Mouse (Mus musculus): ENCODE data around the gene Cyb561d2.
"Not testable (repeated sequence)": the region's sequence is repeated elsewhere in the genome, so short reads cannot be mapped to it uniquely, and the experiment has no call there.

The Cyb561d2 gene

GRCm38 (mm10) chr9:107571534-107572326, 29.7 kb upstream of the Cyb561d2 start:
- no peak for DNase-seq

DNA sequence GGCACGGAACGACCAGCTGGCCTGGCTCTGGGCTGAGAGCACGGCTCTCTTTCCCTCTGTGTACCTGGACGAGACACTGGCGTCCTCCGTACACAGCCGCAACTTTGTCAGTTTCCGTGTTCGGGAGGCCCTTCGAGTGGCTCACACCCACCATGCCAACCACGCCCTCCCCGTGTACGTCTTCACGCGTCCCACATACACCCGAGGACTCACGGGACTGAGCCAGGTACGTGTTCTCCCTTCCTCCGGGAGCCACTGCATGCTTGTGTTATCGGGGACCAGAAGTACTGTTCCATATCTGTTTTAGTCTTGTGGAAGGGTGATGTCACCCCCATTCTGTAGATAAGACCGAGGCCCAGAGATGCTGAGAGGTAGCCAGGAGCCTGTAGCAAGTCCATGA, 28.9 kb upstream of the Cyb561d2 start:
- no peak for DNase-seq

DNA sequence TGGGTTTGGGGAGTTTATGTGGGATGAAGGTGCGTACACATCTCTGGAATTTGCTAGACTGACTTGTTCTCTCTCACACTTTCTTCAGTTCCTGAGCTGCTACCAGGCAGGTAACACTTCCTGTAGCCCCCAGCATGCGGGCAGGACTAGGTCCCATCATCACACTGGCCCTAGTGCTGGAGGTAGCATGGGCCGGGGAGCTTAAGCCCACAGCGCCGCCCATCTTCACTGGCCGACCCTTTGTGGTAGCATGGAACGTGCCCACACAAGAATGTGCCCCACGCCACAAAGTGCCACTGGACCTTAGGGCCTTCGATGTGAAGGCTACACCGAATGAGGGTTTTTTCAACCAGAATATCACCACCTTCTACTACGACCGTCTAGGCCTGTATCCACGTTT, 28.0 kb upstream of the Cyb561d2 start:
- DNase-seq, result no peak

DNA sequence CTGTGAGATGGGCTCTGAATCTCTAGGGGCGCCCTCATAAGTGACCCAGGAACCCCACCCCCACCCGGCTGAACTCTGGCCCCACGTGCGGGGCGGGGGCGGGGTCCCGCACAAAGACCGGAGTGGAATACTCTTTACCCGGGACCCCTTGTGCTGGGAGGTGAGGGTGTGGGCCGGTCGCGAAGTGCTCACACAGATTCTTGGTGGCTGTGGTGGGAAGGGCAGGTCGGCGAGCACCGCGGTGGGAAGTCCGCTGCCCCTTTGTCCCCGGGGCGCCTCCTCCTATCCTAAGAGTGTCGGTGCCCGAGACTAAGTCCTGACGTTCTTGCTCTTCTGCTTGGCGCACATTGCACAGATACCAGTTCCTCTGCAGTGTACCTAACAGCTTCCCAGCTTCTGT, 27.3 kb upstream of the Cyb561d2 start:
- no peak for DNase-seq

DNA sequence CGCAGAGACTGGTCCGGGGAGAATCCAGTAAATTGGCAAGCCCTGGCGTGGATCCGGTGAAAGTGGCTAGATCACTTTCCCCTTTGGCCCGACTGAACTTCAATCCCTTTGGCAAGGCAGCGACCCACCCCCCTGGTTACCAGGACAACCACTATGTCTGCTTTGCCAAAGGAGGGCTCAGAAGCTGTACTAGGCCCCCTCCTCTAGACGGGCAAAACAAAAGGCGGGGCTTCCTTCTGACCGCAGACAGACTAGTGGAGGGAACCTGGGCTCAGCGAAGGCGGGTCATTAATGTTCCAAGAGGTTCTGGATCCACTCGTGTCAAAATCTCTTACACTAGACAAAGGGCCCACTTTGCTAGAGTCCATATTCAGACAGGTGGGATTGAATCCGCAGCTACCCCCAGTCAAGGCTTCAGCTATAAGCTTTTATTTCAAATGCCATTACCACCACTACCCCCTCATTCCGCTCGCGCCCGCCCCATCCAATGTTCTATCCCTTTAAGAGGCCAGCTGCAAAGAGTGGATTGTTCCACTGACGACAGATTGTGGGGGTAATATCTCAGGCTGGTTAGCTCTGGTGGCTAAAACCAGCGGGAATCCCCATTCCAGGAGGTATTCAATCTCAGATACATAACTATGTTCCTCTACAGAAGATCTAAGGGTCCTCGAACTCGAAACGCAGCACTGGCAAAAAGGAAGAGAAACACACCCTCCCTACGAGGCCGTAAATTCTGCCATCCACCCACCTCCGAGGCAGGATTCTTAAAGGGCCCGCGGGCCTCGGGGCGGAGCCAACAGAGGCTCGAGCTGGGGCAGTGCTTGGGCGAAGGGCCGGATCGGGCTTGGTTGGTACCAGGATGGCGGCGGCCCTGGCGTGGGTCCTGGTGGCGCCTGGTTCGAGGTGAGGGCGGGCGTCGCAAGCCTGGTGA, 26.6 kb upstream of the Cyb561d2 start:
- peak; percentile 84 for DNase-seq

GRCm38 (mm10) chr9:107567702-107568319, 25.8 kb upstream of the Cyb561d2 start, which contains the start of gene Hyal2:
Gene Hyal2, plus strand, starts transcription at chr9:107567945.
- DNase-seq, result no peak

GRCm38 (mm10) chr9:107566855-107567254, 24.9 kb upstream of the Cyb561d2 start:
- DNase-seq, result no peak

DNA sequence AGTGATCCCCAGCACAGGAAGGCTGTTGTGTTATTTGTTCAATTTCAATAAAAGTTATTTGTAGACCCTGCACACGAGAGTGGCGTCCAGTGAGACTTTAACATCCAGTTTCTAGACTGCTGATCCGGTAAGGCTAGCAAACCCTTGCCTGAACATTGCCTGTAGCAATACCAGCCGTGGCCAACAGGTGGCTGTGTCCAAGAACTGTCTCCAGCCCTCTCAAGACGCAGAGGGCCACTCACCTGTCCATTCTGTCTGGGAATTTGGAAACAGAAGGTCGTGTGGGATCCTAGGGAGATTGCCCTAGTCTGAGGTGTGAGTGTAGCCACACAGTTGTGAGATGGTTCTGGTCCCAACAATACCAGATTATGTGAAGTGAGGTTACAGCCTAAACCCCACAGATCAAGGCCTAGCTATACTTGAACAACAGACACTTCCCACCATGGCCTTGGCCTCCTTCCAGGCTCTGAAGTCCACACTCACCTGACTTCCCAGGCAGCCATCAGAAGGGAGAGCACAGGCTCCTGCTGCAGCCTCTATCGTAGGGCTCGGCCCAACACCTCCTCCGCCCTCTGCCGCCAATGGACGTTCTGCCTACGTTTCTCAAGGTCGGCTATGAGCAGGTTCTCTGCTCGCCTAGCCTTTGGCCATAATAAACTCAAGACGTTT, 24.2 kb upstream of the Cyb561d2 start:
- DNase-seq, result peak; percentile 83

GRCm38 (mm10) chr9:107565556-107565955, 23.6 kb upstream of the Cyb561d2 start:
- not testable (repeated sequence) for DNase-seq

- peak; percentile 95 for DNase-seq
Measured at GRCm38 (mm10) chr9:107563029-107563581, 21.1 kb upstream of the Cyb561d2 start, which contains the start of gene Tusc2. Gene Tusc2, plus strand, starts transcription at chr9:107563255.

DNA sequence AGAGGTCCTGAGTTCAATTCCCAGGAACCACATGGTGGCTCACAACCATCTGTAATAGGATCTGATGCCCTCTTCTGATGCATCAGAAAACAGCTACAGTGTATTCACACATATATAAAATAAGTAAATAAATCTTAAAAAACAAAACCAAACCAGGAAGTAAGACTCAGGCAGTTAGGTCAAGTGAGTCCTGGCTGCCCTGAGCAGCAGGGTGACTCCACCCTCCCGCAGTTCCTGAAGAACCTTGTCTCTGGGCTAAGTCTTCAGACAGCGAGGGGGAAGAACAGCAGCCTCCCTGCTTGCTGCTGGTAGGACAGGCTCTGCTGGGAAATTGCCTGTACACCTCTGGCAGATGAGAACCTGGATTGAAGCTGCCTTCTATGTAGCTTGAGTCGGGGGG, 14.4 kb upstream of the Cyb561d2 start:
- DNase-seq, result no peak

DNA sequence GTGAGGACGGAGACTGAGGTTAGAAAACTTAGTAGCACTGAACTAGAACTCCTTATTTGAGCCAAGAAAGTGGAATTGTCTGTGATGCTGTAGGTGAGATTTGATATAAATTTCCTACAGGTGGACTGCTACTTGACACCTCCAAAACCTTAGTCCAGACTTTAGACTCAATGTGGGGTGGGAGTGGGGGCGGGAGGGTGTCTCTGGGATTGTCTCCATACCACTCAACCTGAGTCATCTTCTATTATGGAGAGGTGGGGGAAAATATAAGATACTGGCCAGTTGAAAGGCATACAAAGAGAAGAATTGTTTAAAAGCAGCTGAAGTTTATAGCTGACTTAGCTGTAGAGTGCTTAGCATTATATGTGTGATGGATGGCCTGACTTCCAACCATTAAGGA, 13.7 kb upstream of the Cyb561d2 start:
- DNase-seq, result no peak

- no peak for DNase-seq
Measured at GRCm38 (mm10) chr9:107555031-107555457, 13.1 kb upstream of the Cyb561d2 start.

GRCm38 (mm10) chr9:107554319-107554825, 12.4 kb upstream of the Cyb561d2 start:
- DNase-seq, result peak; percentile 95

GRCm38 (mm10) chr9:107553541-107554318, 11.7 kb upstream of the Cyb561d2 start:
- DNase-seq, result no peak

DNA sequence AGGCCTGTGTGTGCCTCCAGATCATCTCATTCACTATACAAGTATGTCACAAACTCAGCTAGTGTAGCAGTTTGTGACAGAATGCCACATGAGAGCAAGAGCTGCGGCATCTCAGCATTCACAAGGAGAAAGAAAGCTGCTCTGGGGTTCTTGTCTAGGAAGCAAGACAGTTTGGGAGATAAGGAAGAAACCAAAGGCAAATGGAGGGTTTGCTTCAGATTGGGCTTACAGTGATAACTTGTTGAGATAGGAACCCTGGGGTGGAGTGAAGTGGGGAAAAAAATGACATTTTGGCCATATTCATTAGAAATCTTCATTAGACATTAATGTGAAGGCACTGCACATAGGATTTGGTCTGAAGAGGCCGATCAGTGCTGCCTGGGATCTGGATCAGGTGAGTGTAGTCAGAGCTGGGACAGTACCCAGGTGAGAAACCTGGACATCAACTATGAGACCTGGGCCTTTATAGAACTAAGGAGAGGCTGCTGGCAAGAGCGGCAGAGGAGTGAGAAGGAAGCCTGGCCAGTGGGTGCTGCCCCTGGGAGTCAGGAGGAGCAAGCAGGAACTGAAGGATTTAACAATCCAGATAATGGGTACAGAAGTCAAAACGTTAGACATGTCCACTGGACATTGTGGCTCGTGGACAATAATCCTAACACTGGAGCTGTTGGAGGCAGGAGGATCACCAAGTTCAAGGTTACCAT, 10.8 kb upstream of the Cyb561d2 start:
- DNase-seq, result no peak

- DNase-seq, result peak; percentile 48
Measured at GRCm38 (mm10) chr9:107551890-107552355, 9.9 kb upstream of the Cyb561d2 start.

GRCm38 (mm10) chr9:107551117-107551889, 9.3 kb upstream of the Cyb561d2 start, which contains the start of gene Rassf1:
Gene Rassf1, plus strand, starts transcription at chr9:107551555.
- DNase-seq, result peak; percentile 60

DNA sequence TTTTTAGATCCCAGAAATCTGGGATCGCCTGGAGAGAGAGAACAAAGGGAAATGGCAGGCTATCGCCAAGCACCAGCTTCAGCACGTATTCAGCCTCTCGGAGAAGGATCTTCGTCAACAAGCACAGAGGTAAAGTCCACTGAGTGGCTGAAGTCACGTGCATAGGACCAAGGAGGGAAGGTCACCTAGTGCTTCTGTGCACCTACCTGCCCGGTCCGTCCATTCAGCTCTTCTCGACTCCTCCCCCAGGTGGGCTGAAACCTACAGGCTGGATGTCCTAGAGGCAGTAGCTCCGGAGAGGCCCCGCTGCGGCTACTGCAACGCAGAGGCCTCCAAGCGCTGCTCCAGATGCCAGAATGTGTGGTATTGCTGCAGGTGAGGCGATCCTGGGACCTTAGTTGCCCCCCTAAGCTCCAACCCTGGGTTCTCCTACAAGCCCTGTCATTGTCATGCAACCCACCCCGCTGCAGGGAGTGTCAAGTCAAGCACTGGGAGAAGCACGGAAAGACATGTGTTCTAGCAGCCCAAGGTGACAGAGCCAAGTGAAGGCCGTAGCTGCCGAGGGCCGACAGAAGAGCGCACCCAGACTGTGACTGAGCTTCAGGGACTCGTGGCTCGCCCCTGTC, 8.6 kb upstream of the Cyb561d2 start:
- peak; percentile 53 for DNase-seq

Data from cerebellum, adult 9-10 months (tissue).